Mouse (Mus musculus) right cerebral cortex, postnatal 25 days (tissue): ENCODE data around the gene Gm20219.

Experiments
- DNase-seq: peaks from one replicate; pipeline ENCODE4 v3.0.0; 2022

Gene Gm20219

GRCm38 (mm10) chr17:56554122-56554551 lies at the start of gene Gm20219:
Gm20219 (minus strand) TSS chr17:56554387.
- no peak for DNase-seq

- DNase-seq, result no peak
Observed at GRCm38 (mm10) chr17:56604070-56604380, 49.8 kb upstream of the Gm20219 start.

GRCm38 (mm10) chr17:56603186-56604069 lies 49.2 kb upstream of the Gm20219 start:
- no peak for DNase-seq

GRCm38 (mm10) chr17:56593527-56594271 lies 39.5 kb upstream of the Gm20219 start:
- DNase-seq, result no peak

- no peak for DNase-seq
Observed at GRCm38 (mm10) chr17:56592553-56592952, 38.4 kb upstream of the Gm20219 start.

GRCm38 (mm10) chr17:56588921-56589320 lies 34.7 kb upstream of the Gm20219 start:
- DNase-seq, result no peak

GRCm38 (mm10) chr17:56587773-56588172 lies 33.6 kb upstream of the Gm20219 start:
- no peak for DNase-seq

- no peak for DNase-seq
Observed at GRCm38 (mm10) chr17:56585171-56585821, 31.1 kb upstream of the Gm20219 start.

GRCm38 (mm10) chr17:56584257-56585130 lies 30.3 kb upstream of the Gm20219 start, which contains the start of the genes Safb2 and Safb:
Safb2 (minus strand) TSS chr17:56584585.
Safb (plus strand) TSS chr17:56584825.
- peak; percentile 100 for DNase-seq

GRCm38 (mm10) chr17:56583611-56584256 lies 29.5 kb upstream of the Gm20219 start:
- DNase-seq, result peak; percentile 32

GRCm38 (mm10) chr17:56583071-56583470 lies 28.9 kb upstream of the Gm20219 start:
- DNase-seq, result no peak

- no peak for DNase-seq
Observed at GRCm38 (mm10) chr17:56572939-56573338, 18.8 kb upstream of the Gm20219 start.

- no peak for DNase-seq
Observed at GRCm38 (mm10) chr17:56572154-56572553, 18.0 kb upstream of the Gm20219 start.

GRCm38 (mm10) chr17:56570287-56570686 lies 16.1 kb upstream of the Gm20219 start:
- no peak for DNase-seq

- DNase-seq, result no peak
Observed at GRCm38 (mm10) chr17:56567370-56567769, 13.2 kb upstream of the Gm20219 start.

- DNase-seq, result no peak
Observed at GRCm38 (mm10) chr17:56566918-56567317, 12.7 kb upstream of the Gm20219 start.

- DNase-seq, result no peak
Observed at GRCm38 (mm10) chr17:56566293-56566692, 12.1 kb upstream of the Gm20219 start.

GRCm38 (mm10) chr17:56561866-56562265 lies 7.7 kb upstream of the Gm20219 start:
- no peak for DNase-seq

- no peak for DNase-seq
Observed at GRCm38 (mm10) chr17:56560131-56560530, 5.9 kb upstream of the Gm20219 start.

- DNase-seq, result no peak
Observed at GRCm38 (mm10) chr17:56559386-56559785, 5.2 kb upstream of the Gm20219 start.

- peak; percentile 68 for DNase-seq
Observed at GRCm38 (mm10) chr17:56558448-56558847, 4.3 kb upstream of the Gm20219 start.
